Mouse (Mus musculus) hindbrain, embryonic 12.5 days (tissue): ENCODE data around the gene Dglucy. TPM values are rescaled to one million over a fixed set of nuclear protein-coding genes. Genes with fewer than 3 reads are reported as not detected.

Experiments used
- ATAC-seq: fragments of 200-750 bp; cut with Nextera tagmentation; 2 replicates; pipeline ENCODE4 v1.8.0; 2017; ENCODE audit warnings: moderate TSS enrichment; ENCODE audit not compliant: low FRiP score
- H3K27ac ChIP-seq: fragments of 300-500 bp; sonication (generic); 2 replicates; pipeline ENCODE4 v1.5.1; 2016; ENCODE audit warnings: mild to moderate bottlenecking
- H3K27me3 ChIP-seq: fragments of 300-500 bp; sonication (generic); 2 replicates; pipeline ENCODE4 v1.6.1; 2016; ENCODE audit warnings: mild to moderate bottlenecking
- H3K36me3 ChIP-seq: fragments of 300-500 bp; sonication (generic); 2 replicates; pipeline ENCODE4 v1.6.1; 2016; ENCODE audit warnings: mild to moderate bottlenecking
- H3K4me1 ChIP-seq: fragments of 300-500 bp; sonication (generic); 2 replicates; pipeline ENCODE4 v1.6.1; 2016
- H3K4me2 ChIP-seq: fragments of 300-500 bp; sonication (generic); replicated peaks from 2 replicates; pipeline ENCODE4 v1.6.1; 2016; ENCODE audit warnings: mild to moderate bottlenecking
- H3K4me3 ChIP-seq: fragments of 300-500 bp; sonication (generic); 2 replicates; pipeline ENCODE4 v1.5.1; 2016; ENCODE audit warnings: mild to moderate bottlenecking
- H3K9ac ChIP-seq: fragments of 300-500 bp; sonication (generic); 2 replicates; pipeline ENCODE4 v1.6.1; 2016; ENCODE audit warnings: mild to moderate bottlenecking, moderate library complexity
- H3K9me3 ChIP-seq: fragments of 300-500 bp; sonication (generic); replicated peaks from 2 replicates; pipeline ENCODE4 v1.6.1; 2016; ENCODE audit warnings: mild to moderate bottlenecking
- WGBS: fragments of 180-500 bp; shearing (Covaris S2); methylation state at CpG from one replicate; pipeline ENCODE4 v1.1.7; 2016; 5-methylcytosine and 5-hydroxymethylcytosine counted together
- polyA plus RNA-seq: library from polyadenylated mRNA; unstranded; fragments of >200 nt; fragmentation: Nextera tagmentation; extraction: Ambion mirVana; gene quantifications from 2 replicates; pipeline ENCODE4 v1.2.1, GENCODE M21; 2016

The Dglucy gene
- polyA plus RNA-seq, 1 experiment from 2014 or later: 2.8 TPM

- WGBS: 73% methylated on average over 13 of the region's 13 CpGs
- H3K9ac ChIP-seq: no peak overlapping the region
- H3K27me3 ChIP-seq: no peaks in the 10 kb centered on the region
- no peak for ATAC-seq
- H3K4me3 ChIP-seq: no peak overlapping the region
- H3K4me2 ChIP-seq: no peak overlapping the region
- no peaks in the 10 kb centered on the region for H3K36me3 ChIP-seq
- H3K4me1 ChIP-seq: 0 out of 2 replicates have a peak, but pooled peaks cover 5% of the 10 kb centered on the region
- no peak overlapping the region for H3K27ac ChIP-seq
- no peaks in the 10 kb centered on the region for H3K9me3 ChIP-seq
Measured at GRCm38 (mm10) chr12:100764329-100765018, 14.4 kb upstream of the Dglucy start.

GRCm38 (mm10) chr12:100769871-100770270 is 9.0 kb upstream of the Dglucy start:
- 88% methylated on average over 6 of the region's 6 CpGs for WGBS
- no peak overlapping the region for H3K9ac ChIP-seq

GRCm38 (mm10) chr12:100770765-100771164 is 8.1 kb upstream of the Dglucy start:
- Histone ChIP-seq H3K27me3 (no peaks in the 10 kb centered on the region), H3K4me1 (0 out of 2 replicates have a peak, but pooled peaks cover 5% of the 10 kb centered on the region), H3K4me2 (no peak overlapping the region), H3K9me3 (no peaks in the 10 kb centered on the region), H3K4me3 (no peak overlapping the region), H3K9ac (no peak overlapping the region), H3K36me3 (no peaks in the 10 kb centered on the region), H3K27ac (no peak overlapping the region)
- WGBS: 84% methylated on average over 3 of the region's 3 CpGs
- ATAC-seq: no peak

More at GRCm38 (mm10) chr12:100769871-100770270, 9.0 kb upstream of the Dglucy start:
- Histone ChIP-seq H3K27ac (no peak overlapping the region), H3K36me3 (no peaks in the 10 kb centered on the region), H3K4me2 (no peak overlapping the region), H3K27me3 (no peaks in the 10 kb centered on the region), H3K4me3 (no peak overlapping the region), H3K9me3 (no peaks in the 10 kb centered on the region), H3K4me1 (0 out of 2 replicates have a peak, but pooled peaks cover 5% of the 10 kb centered on the region)
- no peak for ATAC-seq

- H3K27me3 ChIP-seq: no peaks in the 10 kb centered on the region
- WGBS: 43% methylated on average over 7 of the region's 7 CpGs
- no peak overlapping the region for H3K4me3 ChIP-seq
- no peak for ATAC-seq
- H3K4me1 ChIP-seq: 0 out of 2 replicates have a peak, but pooled peaks cover 5% of the 10 kb centered on the region
- H3K4me2 ChIP-seq: no peak overlapping the region
- no peak overlapping the region for H3K27ac ChIP-seq
- H3K36me3 ChIP-seq: no peaks in the 10 kb centered on the region
- H3K9me3 ChIP-seq: no peaks in the 10 kb centered on the region
- no peak overlapping the region for H3K9ac ChIP-seq
Measured at GRCm38 (mm10) chr12:100772230-100772984, 6.5 kb upstream of the Dglucy start.

GRCm38 (mm10) chr12:100774756-100775155 is 4.1 kb upstream of the Dglucy start:
- H3K4me3 ChIP-seq: no peak overlapping the region
- H3K9me3 ChIP-seq: no peaks in the 10 kb centered on the region
- H3K36me3 ChIP-seq: no peaks in the 10 kb centered on the region
- H3K4me2 ChIP-seq: no peak overlapping the region
- no peak for ATAC-seq
- H3K4me1 ChIP-seq: peaks cover 8% of the 10 kb centered on the region; the same call in 1 of the 2 replicates
- 76% methylated on average over 7 of the region's 7 CpGs for WGBS
- no peak overlapping the region for H3K9ac ChIP-seq
- H3K27me3 ChIP-seq: no peaks in the 10 kb centered on the region
- H3K27ac ChIP-seq: no peak overlapping the region

- Histone ChIP-seq H3K4me1 (peaks cover 9% of the 10 kb centered on the region; the same call in 1 of the 2 replicates), H3K27me3 (no peaks in the 10 kb centered on the region), H3K4me2 (no peak overlapping the region), H3K9me3 (no peaks in the 10 kb centered on the region), H3K27ac (no peak overlapping the region), H3K9ac (no peak overlapping the region), H3K36me3 (no peaks in the 10 kb centered on the region), H3K4me3 (no peak overlapping the region)
- no peak for ATAC-seq
Measured at GRCm38 (mm10) chr12:100775291-100775690, 3.6 kb upstream of the Dglucy start.

- ATAC-seq: no peak
- Histone ChIP-seq H3K27me3 (no peaks in the 10 kb centered on the region), H3K9me3 (no peaks in the 10 kb centered on the region), H3K4me3 (no peak overlapping the region), H3K4me1 (peaks cover 9% of the 10 kb centered on the region; the same call in 1 of the 2 replicates), H3K36me3 (no peaks in the 10 kb centered on the region), H3K27ac (no peak overlapping the region), H3K9ac (no peak overlapping the region), H3K4me2 (no peak overlapping the region)
- WGBS: 86% methylated on average over 8 of the region's 8 CpGs
Measured at GRCm38 (mm10) chr12:100775911-100776581, 2.8 kb upstream of the Dglucy start.

- Histone ChIP-seq H3K36me3 (no peaks in the 10 kb centered on the region), H3K27me3 (no peaks in the 10 kb centered on the region), H3K27ac (no peak overlapping the region), H3K9me3 (no peaks in the 10 kb centered on the region), H3K9ac (no peak overlapping the region), H3K4me1 (peaks cover 9% of the 10 kb centered on the region; the same call in 1 of the 2 replicates), H3K4me3 (no peak overlapping the region), H3K4me2 (no peak overlapping the region)
- whole genome bisulfite sequencing: 89% methylated on average over 6 of the region's 6 CpGs
- no peak for ATAC-seq
Measured at GRCm38 (mm10) chr12:100776991-100777390, 1.9 kb upstream of the Dglucy start.

- no peaks in the 10 kb centered on the region for H3K9me3 ChIP-seq
- H3K36me3 ChIP-seq: no peaks in the 10 kb centered on the region
- H3K27ac ChIP-seq: peak overlapping the region; percentile 85
- H3K4me3 ChIP-seq: no peak overlapping the region
- H3K4me2 ChIP-seq: peak overlapping the region; percentile 33; the same call in 1 of the 2 replicates
- 82% methylated on average over 10 of the region's 10 CpGs for WGBS
- H3K27me3 ChIP-seq: no peaks in the 10 kb centered on the region
- peaks cover 5% of the 10 kb centered on the region; the same call in 1 of the 2 replicates for H3K4me1 ChIP-seq
- H3K9ac ChIP-seq: no peak overlapping the region
- no peak for ATAC-seq
Measured at GRCm38 (mm10) chr12:100778276-100778933, 452 bp upstream of the Dglucy start.

GRCm38 (mm10) chr12:100780416-100780815 is 1.6 kb downstream of the Dglucy start:
- Histone ChIP-seq H3K9me3 (no peaks in the 10 kb centered on the region), H3K36me3 (no peaks in the 10 kb centered on the region), H3K4me3 (no peak overlapping the region), H3K4me1 (peaks cover 5% of the 10 kb centered on the region; the same call in 1 of the 2 replicates), H3K27me3 (no peaks in the 10 kb centered on the region), H3K4me2 (no peak overlapping the region), H3K9ac (no peak overlapping the region), H3K27ac (no peak overlapping the region)
- WGBS: 93% methylated on average over 10 of the region's 10 CpGs
- no peak for ATAC-seq

GRCm38 (mm10) chr12:100781428-100782120 is 2.7 kb downstream of the Dglucy start:
- H3K27ac ChIP-seq: no peak overlapping the region
- peaks cover 5% of the 10 kb centered on the region; the same call in 1 of the 2 replicates for H3K4me1 ChIP-seq
- 92% methylated on average over 13 of the region's 13 CpGs for WGBS
- no peaks in the 10 kb centered on the region for H3K9me3 ChIP-seq
- H3K4me3 ChIP-seq: no peak overlapping the region
- H3K36me3 ChIP-seq: no peaks in the 10 kb centered on the region
- no peaks in the 10 kb centered on the region for H3K27me3 ChIP-seq
- no peak overlapping the region for H3K4me2 ChIP-seq
- ATAC-seq: no peak
- H3K9ac ChIP-seq: no peak overlapping the region
